Mouse (Mus musculus) stomach, embryonic 14.5 days (tissue): ENCODE measurements around the gene Pde6b. TPM values are rescaled to one million over a fixed set of nuclear protein-coding genes. Genes with fewer than 3 reads are reported as not detected.

Experiments
- ATAC-seq: fragments of 200-750 bp; cut with Nextera tagmentation; 2 replicates; pipeline ENCODE4 v1.8.0; 2017; ENCODE audit warnings: low read depth, moderate TSS enrichment; ENCODE audit not compliant: insufficient number of reproducible peaks, insufficient read depth, low FRiP score
- H3K27ac ChIP-seq: fragments of 300-500 bp; sonication (generic); 2 replicates; pipeline ENCODE4 v1.5.1; 2014; ENCODE audit warnings: mild to moderate bottlenecking, low read length, moderate library complexity, mixed read lengths
- H3K27me3 ChIP-seq: fragments of 300-500 bp; sonication (generic); 2 replicates; pipeline ENCODE4 v1.6.1; 2014; ENCODE audit warnings: low read length, control low read depth, mixed read lengths; ENCODE audit not compliant: control insufficient read depth, insufficient read depth
- H3K36me3 ChIP-seq: fragments of 300-500 bp; sonication (generic); 2 replicates; pipeline ENCODE4 v1.6.1; 2014; ENCODE audit warnings: mild to moderate bottlenecking, control low read depth, low read length, moderate library complexity, mixed read lengths; ENCODE audit not compliant: control insufficient read depth, insufficient read depth
- H3K4me1 ChIP-seq: fragments of 300-500 bp; sonication (generic); 2 replicates; pipeline ENCODE4 v1.6.1; 2014; ENCODE audit warnings: low read length, control low read depth, mixed read lengths; ENCODE audit not compliant: control insufficient read depth, insufficient read depth
- H3K4me2 ChIP-seq: fragments of 300-500 bp; sonication (generic); replicated peaks from 2 replicates; pipeline ENCODE4 v1.6.1; 2014; ENCODE audit warnings: low read depth, low read length, control low read depth
- H3K4me3 ChIP-seq: fragments of 300-500 bp; sonication (generic); 2 replicates; pipeline ENCODE4 v1.5.1; 2014; ENCODE audit warnings: low read depth, low read length, control low read depth
- H3K9ac ChIP-seq: fragments of 300-500 bp; sonication (generic); replicated peaks from 2 replicates; pipeline ENCODE4 v1.6.1; 2014; ENCODE audit warnings: low read depth, mild to moderate bottlenecking, control low read depth, low read length, moderate library complexity, mixed read lengths
- H3K9me3 ChIP-seq: fragments of 300-500 bp; sonication (generic); 2 replicates; pipeline ENCODE4 v1.6.1; 2016; ENCODE audit warnings: low read depth, low read length, control low read depth; ENCODE audit not compliant: control insufficient read depth
- WGBS: fragments of 180-500 bp; shearing (Covaris S2); extraction: QIAGEN DNeasy Blood & Tissue Kit; methylation state at CpG from one replicate; pipeline ENCODE4 v1.1.7; 2014; 5-methylcytosine and 5-hydroxymethylcytosine counted together
- polyA plus RNA-seq: library from polyadenylated mRNA; unstranded; fragments of >200 nt; fragmentation: Nextera tagmentation; extraction: Ambion mirVana; gene quantifications from 2 replicates; pipeline ENCODE4 v1.2.1, GENCODE M21; 2014

Pde6b gene
- polyA plus RNA-seq, 1 experiment from 2014 or later = 0.62 TPM

DNA sequence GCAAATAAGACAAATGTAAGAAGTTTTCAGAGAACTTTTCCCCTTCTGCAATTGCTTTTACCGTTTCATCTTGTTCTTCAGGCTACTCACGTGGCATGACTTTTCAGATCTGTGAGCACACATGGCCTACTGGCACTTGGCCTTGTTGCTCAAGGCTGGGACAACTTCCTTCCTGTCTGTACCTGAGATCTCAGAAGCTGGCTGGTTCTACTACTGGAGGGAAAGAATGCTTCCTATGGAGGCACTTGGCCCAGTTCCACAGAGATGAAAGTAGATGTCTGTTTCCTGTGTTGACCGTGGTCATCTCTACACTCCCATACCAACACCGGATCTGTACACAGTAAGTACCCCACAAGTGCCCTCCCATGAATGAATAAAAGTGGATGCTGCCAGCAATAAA lies 28.0 kb upstream of the Pde6b start:
- no peaks in the 10 kb centered on the region for H3K9me3 ChIP-seq
- H3K9ac ChIP-seq = no peak overlapping the region
- no peaks in the 10 kb centered on the region for H3K4me1 ChIP-seq
- 88% methylated on average over 4 of the region's 4 CpGs for WGBS
- H3K4me3 ChIP-seq = no peak overlapping the region
- no peak overlapping the region for H3K27ac ChIP-seq
- no peaks in the 10 kb centered on the region for H3K36me3 ChIP-seq
- no peak for ATAC-seq
- no peak overlapping the region for H3K4me2 ChIP-seq
- H3K27me3 ChIP-seq = peaks cover 10% of the 10 kb centered on the region; the same call in 1 of the 2 replicates

DNA sequence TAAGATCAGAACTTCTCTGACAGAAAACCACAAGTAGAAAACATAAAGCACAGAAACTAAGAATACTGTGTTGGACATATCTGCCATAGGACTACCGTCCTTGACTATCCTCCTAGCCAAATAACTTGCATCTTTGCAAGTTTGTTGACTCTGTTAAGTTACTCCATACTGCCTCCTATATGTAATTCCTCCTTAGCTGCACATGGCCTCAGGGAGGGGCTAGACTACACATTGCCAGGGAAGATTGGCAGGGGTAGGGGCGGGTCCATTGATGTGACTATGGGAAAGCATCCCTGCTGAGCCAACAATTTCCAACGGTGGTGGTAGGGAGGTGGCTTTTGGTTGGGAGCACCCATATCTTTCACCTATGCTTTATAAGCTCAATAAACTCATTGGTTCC lies 25.9 kb upstream of the Pde6b start:
- peaks cover 7% of the 10 kb centered on the region; the same call in 1 of the 2 replicates for H3K4me1 ChIP-seq
- WGBS = 27% methylated on average over 3 of the region's 3 CpGs
- H3K9me3 ChIP-seq = no peaks in the 10 kb centered on the region
- H3K27ac ChIP-seq = no peak overlapping the region
- no peak overlapping the region for H3K4me3 ChIP-seq
- H3K36me3 ChIP-seq = no peaks in the 10 kb centered on the region
- no peak overlapping the region for H3K4me2 ChIP-seq
- H3K9ac ChIP-seq = no peak overlapping the region
- H3K27me3 ChIP-seq = peaks cover 30% of the 10 kb centered on the region
- ATAC-seq = no peak

DNA sequence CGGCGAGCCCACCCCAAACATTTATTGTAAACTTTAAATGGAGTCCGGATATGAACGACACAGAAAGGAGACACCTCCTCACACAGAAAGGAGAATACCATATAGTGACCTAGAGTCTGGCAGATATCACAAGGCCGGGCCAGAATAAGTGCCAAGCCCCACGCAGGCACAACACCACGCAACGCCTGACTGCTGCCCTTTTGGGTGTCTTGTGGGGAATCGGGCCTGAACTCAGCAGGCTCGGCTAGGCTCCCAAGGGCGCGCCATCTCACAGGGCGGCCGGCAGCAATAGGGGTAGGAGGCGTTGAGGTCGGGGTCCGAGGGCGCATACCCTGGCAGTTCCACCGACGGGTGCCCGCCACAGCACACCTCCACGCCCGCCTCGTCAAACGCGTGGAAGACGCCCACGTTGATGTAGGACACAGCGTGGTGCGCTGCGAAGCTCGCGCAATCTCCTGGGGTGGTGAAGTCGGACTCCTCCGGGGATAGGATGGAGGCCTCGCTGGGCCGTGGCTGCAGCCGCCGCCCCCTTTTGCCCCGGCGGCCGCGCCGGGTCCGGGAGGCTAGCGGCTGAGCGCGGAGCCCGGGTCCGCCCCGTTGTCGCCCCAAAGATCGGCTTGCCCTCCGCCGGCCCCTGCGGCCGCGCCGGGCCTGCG lies 21.7 kb upstream of the Pde6b start:
- no peaks in the 10 kb centered on the region for H3K9me3 ChIP-seq
- no peak overlapping the region for H3K27ac ChIP-seq
- peaks cover 17% of the 10 kb centered on the region; the same call in 1 of the 2 replicates for H3K4me1 ChIP-seq
- peak overlapping the region; percentile 96 for H3K4me2 ChIP-seq
- peaks cover 63% of the 10 kb centered on the region for H3K27me3 ChIP-seq
- H3K36me3 ChIP-seq = no peaks in the 10 kb centered on the region
- H3K9ac ChIP-seq = no peak overlapping the region; the same call in 1 of the 2 replicates
- peak; percentile 29; the same call in 1 of the 2 replicates for ATAC-seq
- H3K4me3 ChIP-seq = peak overlapping the region; percentile 54
- WGBS = 3% methylated on average over 53 of the region's 60 CpGs

DNA sequence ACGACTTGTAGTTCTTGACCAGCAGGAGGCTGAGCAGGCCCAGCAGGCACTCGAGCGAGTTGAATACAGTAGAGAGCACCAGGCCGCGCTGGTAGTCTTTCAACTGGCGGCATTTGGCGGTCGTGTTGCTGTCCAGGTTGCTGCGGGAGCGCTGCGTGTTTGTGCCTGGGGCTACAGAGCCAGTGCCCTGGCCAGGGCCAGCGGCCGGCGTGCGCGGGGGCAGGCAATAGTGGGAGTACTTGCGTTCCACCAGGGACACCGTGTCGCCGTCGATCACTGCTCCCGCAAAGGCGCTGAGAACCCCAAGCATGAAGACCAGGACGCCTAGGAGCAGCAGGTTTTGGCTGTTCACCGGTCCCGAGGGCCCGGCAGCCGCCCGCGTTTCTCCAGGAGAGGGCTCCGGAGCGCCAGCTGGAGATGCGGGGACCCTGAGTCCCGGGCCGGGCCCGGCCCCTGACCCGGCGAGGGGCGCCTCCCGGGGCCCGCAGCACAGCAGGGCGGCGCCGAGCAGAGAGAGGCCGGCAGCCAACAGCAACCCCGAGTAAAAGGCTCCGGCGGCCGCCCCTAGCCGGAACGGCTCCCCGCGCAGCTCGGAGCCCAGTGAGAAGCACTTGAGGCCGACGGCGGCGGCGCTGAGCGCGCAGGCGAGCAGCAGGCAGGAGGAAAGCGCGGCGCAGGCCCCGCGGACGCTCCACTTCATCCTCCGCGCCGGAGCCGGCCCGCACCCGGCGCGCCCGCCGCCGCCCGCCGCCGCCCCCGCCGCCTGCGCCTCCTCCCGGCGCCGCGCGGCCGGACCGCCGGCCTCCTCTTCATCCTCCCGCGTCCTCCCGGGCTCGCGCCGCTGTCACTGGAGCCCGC lies 21.0 kb upstream of the Pde6b start:
- Histone ChIP-seq H3K9me3 (no peaks in the 10 kb centered on the region), H3K4me1 (peaks cover 17% of the 10 kb centered on the region; the same call in 1 of the 2 replicates), H3K9ac (peak overlapping the region; percentile 38; the same call in 1 of the 2 replicates), H3K27ac (no peak overlapping the region), H3K27me3 (peaks cover 68% of the 10 kb centered on the region), H3K4me2 (peak overlapping the region; percentile 96), H3K4me3 (peak overlapping the region; percentile 54), H3K36me3 (no peaks in the 10 kb centered on the region)
- under 1% methylated on average over 46 of the region's 100 CpGs for WGBS
- no peak for ATAC-seq

DNA sequence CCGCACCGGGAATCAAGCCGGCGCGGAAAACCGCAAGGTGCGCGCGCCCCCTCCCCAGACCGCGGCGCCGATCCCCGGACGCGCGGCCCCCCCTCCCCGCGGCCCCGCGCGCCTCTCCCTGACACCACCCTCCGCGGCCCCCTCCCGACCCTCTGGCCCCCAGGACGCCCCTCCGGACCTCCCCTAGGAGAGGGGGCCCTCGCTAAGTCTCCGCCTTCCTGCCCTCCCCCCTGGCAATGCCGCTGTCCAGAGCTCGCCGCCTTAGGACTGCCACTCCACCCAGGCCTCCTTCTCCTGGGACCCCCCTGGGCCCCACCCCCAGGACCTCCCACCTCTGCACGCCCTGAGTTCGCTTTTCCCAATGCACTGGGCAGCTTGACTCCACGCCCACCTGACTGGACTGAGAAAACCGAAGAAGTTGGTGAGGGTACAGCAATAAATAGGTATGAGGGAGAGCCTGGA lies 20.3 kb upstream of the Pde6b start, which contains the start of gene Gm42517:
Gm42517 (minus strand) TSS at position 52 of the 462 bp plus-strand sequence.
- H3K4me3 ChIP-seq = peak within 1 kb of the TSS; percentile 54
- peak within 1 kb of the TSS; percentile 96 for H3K4me2 ChIP-seq
- under 1% methylated on average over 21 of the region's 36 CpGs for WGBS
- H3K27me3 ChIP-seq = peaks cover 70% of the 10 kb centered on the region
- no peak within 1 kb of the TSS for H3K27ac ChIP-seq
- H3K36me3 ChIP-seq = no peaks in the 10 kb centered on the region
- H3K9me3 ChIP-seq = no peaks in the 10 kb centered on the region
- H3K9ac ChIP-seq = peak within 1 kb of the TSS; percentile 38; the same call in 1 of the 2 replicates
- peaks cover 17% of the 10 kb centered on the region; the same call in 1 of the 2 replicates for H3K4me1 ChIP-seq
- ATAC-seq = peak; percentile 34; the same call in 1 of the 2 replicates

DNA sequence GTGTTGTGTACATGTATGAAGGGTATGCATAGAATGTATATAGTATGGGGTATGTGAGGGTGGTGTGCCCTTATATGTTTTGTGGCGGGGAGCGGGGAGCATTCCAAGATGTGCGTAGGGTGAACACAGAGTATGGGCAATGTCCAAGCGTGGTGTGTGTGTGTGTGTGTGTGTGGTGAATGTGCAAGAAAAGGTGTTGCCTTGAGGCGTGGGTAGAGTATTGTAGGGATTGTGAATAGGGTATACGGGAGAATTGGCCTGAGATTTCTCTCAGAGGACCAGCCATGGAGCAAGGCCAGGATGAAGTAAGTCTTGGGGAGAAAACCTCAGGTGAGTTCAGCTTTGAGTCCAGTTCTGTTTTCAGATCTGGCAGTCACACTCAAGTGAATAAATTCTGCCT lies 19.7 kb upstream of the Pde6b start:
- Histone ChIP-seq H3K4me3 (peak overlapping the region; percentile 35), H3K27ac (no peak overlapping the region), H3K4me2 (peak overlapping the region; percentile 59; the same call in 1 of the 2 replicates), H3K4me1 (peaks cover 17% of the 10 kb centered on the region; the same call in 1 of the 2 replicates), H3K9ac (no peak overlapping the region), H3K36me3 (no peaks in the 10 kb centered on the region), H3K9me3 (no peaks in the 10 kb centered on the region), H3K27me3 (peaks cover 67% of the 10 kb centered on the region)
- 8% methylated on average over 6 of the region's 6 CpGs for WGBS
- no peak for ATAC-seq

DNA sequence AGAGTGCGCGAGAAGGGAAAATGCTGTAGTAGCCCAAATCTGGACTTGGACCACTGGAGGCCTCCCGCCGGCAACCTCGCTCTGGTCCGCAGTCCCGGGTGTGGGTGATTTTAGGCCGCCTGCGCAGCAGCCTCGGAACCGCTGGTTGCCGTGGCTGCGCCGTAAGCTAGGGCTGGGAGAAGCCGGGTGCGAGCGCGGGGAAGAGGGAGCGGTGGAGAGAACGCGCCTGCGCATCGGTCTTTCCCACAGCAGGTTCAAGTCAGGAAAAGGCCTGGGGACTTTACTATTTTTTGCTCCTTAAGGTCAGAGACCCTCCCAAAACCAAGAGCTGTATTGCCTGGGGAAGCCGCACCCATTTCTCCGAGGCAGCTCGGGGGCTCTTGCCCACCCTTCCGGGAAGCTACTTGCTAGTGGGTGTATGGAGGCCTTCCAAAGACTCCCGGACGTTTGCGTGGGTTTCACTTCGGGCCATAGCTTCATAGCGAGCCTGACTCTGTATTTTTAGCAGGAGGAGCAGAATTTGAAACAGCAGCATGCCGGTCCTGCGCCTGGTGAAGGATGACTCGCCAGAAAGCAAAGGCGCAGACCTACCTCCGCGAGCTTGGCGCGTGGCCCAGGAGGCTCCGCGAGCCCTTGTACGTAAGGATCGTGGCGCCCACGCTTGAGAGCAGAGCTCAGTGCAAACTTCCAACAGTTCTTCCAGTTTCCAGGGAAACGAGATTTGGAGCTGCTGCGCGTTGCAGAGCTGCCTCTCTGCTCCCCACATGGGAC lies 19.2 kb upstream of the Pde6b start:
- no peaks in the 10 kb centered on the region for H3K9me3 ChIP-seq
- peak overlapping the region; percentile 35 for H3K4me3 ChIP-seq
- H3K9ac ChIP-seq = no peak overlapping the region
- peak; percentile 21; the same call in 1 of the 2 replicates for ATAC-seq
- H3K27ac ChIP-seq = no peak overlapping the region
- peaks cover 17% of the 10 kb centered on the region; the same call in 1 of the 2 replicates for H3K4me1 ChIP-seq
- under 1% methylated on average over 48 of the region's 49 CpGs for WGBS
- H3K36me3 ChIP-seq = no peaks in the 10 kb centered on the region
- H3K27me3 ChIP-seq = peaks cover 67% of the 10 kb centered on the region
- peak overlapping the region; percentile 59 for H3K4me2 ChIP-seq

DNA sequence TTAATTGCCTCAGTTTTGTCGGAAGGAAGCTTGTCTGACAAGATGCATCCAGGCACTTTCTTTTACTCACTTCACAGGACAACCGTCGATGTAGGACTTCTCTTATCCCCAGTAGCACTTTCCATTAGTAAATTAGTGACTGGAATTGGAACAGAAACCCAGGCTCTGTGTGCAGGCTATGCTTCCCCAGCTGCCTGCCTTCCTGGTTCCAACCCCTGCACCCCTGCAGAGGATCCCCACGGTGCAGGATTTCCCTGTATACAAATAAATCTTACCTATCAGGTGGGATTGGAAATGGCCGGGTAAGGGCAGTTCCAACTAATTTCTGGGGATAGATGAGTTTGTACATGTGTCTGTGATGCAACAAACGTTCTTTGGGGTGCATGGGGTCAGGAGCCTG lies 18.2 kb upstream of the Pde6b start:
- Histone ChIP-seq H3K9ac (no peak overlapping the region), H3K4me2 (no peak overlapping the region), H3K27me3 (peaks cover 62% of the 10 kb centered on the region), H3K4me1 (peaks cover 17% of the 10 kb centered on the region; the same call in 1 of the 2 replicates), H3K36me3 (no peaks in the 10 kb centered on the region), H3K9me3 (no peaks in the 10 kb centered on the region), H3K4me3 (no peak overlapping the region), H3K27ac (no peak overlapping the region)
- no peak for ATAC-seq
- WGBS = 3% methylated on average over 6 of the region's 6 CpGs
